Mouse (Mus musculus) liver, postnatal 0 days (tissue): ENCODE data around the gene Pram1.

Experiments
- CTCF ChIP-seq: sonication (generic); IDR thresholded peaks from 2 replicates; pipeline ENCODE4 v1.5.1; 2016; ENCODE audit warnings: antibody characterized with exemption, low read depth
- EP300 ChIP-seq: IDR thresholded peaks from 2 replicates; pipeline ENCODE4 v1.6.1; 2016; ENCODE audit warnings: antibody characterized with exemption, low read depth, mild to moderate bottlenecking

DNA sequence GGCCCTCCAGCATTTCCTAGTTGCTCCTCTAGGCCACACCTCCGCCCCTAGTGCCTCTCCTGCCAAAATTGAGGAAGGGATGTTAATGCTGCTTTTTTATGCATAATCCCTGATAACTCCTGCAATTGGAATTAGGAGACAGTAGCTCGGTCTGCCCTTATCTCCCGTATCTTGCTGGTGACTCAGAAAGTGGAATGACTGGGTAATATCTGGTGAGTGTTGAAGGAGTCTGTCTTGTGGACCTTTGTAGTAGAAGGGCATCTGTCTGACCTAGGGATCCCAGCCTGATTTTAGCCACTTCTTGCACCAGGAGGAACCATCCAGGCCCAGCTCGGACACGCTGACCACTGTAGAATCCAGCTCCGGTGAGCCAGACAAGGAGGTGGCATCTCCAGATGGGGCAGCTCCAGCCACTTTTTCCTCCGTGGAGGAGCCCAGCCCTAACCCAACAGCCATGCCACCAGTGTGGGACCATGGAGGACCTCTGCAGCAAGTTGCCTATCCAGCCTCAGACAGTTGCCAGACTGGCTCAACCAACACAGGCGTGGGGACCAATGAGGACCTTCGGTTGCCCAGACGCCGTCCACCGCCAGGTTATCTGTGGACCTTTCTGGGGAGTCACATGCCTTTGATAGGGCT lies 8.2 kb upstream of the Pram1 start:
- TF ChIP-seq CTCF = no peak
- no peak for TF ChIP-seq EP300
